Mouse (Mus musculus): ENCODE measurements around the gene Cc2d2b. TPM values are rescaled to one million over a fixed set of nuclear protein-coding genes. Genes with fewer than 3 reads are reported as not detected.

Cc2d2b gene
- polyA plus RNA-seq, 1 experiment from 2014 or later, result not detected

DNA sequence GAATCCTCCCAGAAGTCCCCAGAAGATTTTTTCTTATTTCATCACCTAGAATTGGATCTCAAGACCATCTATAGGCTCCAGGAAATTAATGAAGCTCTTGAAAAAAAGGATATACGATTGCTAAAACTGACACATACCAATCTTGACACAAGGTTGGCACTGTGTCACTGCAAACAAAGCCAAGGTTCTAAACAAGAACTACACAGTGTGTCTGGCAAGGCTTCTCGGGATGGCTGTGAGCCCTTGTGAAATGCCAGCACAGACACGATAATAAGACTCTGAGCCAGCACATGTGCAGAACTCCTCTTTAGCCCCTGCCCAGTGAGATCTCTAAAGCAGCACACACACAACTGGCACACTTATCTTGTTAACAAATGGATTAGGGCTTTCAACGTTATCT, 111.0 kb downstream of the Cc2d2b start:
- Histone ChIP-seq H3K4me2 (no peak overlapping the region), H3K27me3 (ENCODE audit: insufficient read depth, low read length) (no peaks in the 10 kb centered on the region), H3K4me3 (ENCODE audit: low read depth, low read length) (no peak overlapping the region), H3K4me1 (ENCODE audit: insufficient read depth) (no peaks in the 10 kb centered on the region), H3K36me3 (ENCODE audit: insufficient read depth) (no peaks in the 10 kb centered on the region), H3K9me3 (ENCODE audit: low read depth, low read length) (no peaks in the 10 kb centered on the region), H3K27ac (ENCODE audit: low read depth) (no peak overlapping the region), H3K9ac (no peak overlapping the region)
- DNase-seq (peak; percentile 35), ATAC-seq (ENCODE audit: insufficient read depth) (no peak)
- no peak for TF ChIP-seq CTCF (IDR thresholded peaks at IDR 0.05; ENCODE audit: low read depth)
- WGBS, result 35% methylated on average over 4 of the region's 4 CpGs

DNA sequence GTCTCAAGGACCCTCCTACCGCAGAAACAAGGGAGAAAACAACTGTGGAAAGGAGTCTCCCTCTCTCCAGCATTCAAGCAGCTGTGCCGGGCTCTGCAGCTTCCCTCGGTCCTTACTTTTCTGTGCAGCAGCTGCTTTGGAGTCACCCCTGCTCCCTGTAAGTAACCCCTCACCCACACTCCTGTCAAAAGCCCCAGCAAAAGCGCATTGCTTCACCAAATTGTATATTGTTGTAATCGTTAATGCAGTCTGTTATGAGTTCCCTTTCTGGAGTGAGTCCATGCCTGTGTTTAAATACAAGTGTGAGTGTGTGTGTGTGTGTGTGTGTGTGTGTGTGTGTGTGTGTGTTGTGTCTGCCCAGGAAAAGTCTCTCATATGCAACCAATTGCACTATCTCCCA, 119.7 kb downstream of the Cc2d2b start:
- WGBS, result 9% methylated on average over 5 of the region's 5 CpGs

DNA sequence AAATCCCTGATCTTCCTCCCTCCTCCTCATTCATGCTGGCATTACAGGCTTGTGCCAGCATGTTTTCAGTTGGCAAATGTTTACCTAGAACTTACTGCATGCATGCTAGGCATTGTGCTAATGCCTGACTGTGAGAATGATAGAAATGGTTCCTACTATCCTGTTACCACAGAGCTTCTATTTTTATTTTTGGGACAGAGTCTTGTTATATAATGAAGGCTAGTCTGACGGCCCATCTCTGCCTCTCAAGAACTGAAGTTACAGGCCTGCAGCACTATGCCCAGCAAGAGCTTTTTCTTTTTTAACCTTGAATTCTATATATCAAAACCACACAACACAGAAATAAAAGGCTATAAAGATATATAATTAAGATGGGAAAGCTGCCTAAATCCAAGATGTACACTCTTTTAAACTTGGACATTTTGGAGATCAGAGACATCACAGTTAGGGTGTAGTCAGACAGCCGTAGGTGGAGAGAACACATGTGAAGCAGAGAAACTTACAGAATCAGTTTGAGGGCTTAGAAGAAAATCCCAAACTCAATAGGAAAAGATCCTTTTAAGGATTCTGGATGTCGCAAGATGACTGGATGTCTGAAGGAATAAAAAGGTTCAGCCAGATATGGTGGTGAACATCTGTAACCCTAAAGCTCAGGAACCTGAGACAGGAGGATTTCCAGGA, 121.0 kb downstream of the Cc2d2b start:
- H3K4me1 ChIP-seq (ENCODE audit: insufficient read depth), result no peaks in the 10 kb centered on the region
- no peak overlapping the region for H3K9ac ChIP-seq
- 87% methylated on average over 3 of the region's 3 CpGs for WGBS
- peaks cover 6% of the 10 kb centered on the region; the same call in 1 of the 2 replicates for H3K9me3 ChIP-seq (ENCODE audit: low read depth, low read length)
- 0 out of 2 replicates have a peak, but pooled peaks cover under 1% of the 10 kb centered on the region for H3K27me3 ChIP-seq (ENCODE audit: insufficient read depth, low read length)
- DNase-seq, result no peak
- no peak overlapping the region for H3K27ac ChIP-seq (ENCODE audit: low read depth)
- no peak for ATAC-seq (ENCODE audit: insufficient read depth)
- H3K4me3 ChIP-seq (ENCODE audit: low read depth, low read length), result no peak overlapping the region
- TF ChIP-seq CTCF (IDR thresholded peaks at IDR 0.05; ENCODE audit: low read depth), result no peak
- no peak overlapping the region for H3K4me2 ChIP-seq
- H3K36me3 ChIP-seq (ENCODE audit: insufficient read depth), result no peaks in the 10 kb centered on the region

More for the DNA sequence above, 119.7 kb downstream of the Cc2d2b start:
- H3K9ac ChIP-seq, result no peak overlapping the region
- H3K4me1 ChIP-seq (ENCODE audit: insufficient read depth), result no peaks in the 10 kb centered on the region
- no peak overlapping the region for H3K27ac ChIP-seq (ENCODE audit: low read depth)
- no peaks in the 10 kb centered on the region for H3K36me3 ChIP-seq (ENCODE audit: insufficient read depth)
- no peak for TF ChIP-seq CTCF (IDR thresholded peaks at IDR 0.05; ENCODE audit: low read depth)
- no peaks in the 10 kb centered on the region for H3K27me3 ChIP-seq (ENCODE audit: insufficient read depth, low read length)
- ATAC-seq (ENCODE audit: insufficient read depth) (peak; percentile 64; the same call in 1 of the 2 replicates), DNase-seq (peak; percentile 74)
- H3K4me3 ChIP-seq (ENCODE audit: low read depth, low read length), result no peak overlapping the region
- H3K4me2 ChIP-seq, result peak overlapping the region; percentile 25; the same call in 1 of the 2 replicates
- no peaks in the 10 kb centered on the region for H3K9me3 ChIP-seq (ENCODE audit: low read depth, low read length)

DNA sequence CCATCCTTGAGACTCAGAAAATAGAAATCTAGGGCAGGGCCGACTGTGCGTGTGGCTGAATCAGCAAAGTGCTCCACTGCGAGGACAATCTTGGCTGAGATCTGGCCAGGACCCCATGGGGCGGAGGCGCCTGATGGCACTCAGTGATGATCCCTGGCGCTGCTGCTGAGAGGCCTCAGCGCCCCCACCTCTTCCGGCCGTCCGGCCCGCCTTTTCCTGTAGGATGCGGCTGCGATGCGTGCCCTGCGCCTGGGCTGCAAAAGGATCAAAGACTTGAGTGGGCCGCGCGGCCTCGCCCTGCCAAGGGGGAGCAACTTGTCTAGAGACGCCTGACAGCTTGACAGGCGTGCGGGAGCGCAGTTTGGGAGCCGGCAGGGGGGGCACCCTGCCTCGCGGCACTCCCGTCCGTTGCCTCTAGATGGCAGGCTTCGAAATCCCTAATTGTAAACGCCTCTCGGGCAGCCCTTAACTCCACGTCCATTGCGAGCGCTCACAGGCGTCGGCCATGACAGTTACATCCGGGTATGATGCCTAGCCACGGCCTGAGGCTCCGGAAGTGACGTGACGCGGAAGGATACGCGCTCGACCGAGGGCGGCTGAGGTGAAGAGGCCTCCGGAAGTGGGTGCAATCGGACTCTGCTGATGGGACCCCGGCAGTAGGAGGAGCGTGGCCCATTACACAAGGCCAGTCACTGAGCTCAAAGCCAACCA, 124.6 kb downstream of the Cc2d2b start:
- Histone ChIP-seq H3K9ac (peak overlapping the region; percentile 54), H3K9me3 (ENCODE audit: low read depth, low read length) (peaks cover 6% of the 10 kb centered on the region; the same call in 1 of the 2 replicates), H3K27ac (ENCODE audit: low read depth) (peak overlapping the region; percentile 90), H3K4me1 (ENCODE audit: insufficient read depth) (no peaks in the 10 kb centered on the region), H3K36me3 (ENCODE audit: insufficient read depth) (no peaks in the 10 kb centered on the region), H3K27me3 (ENCODE audit: insufficient read depth, low read length) (peaks cover 20% of the 10 kb centered on the region; the same call in 1 of the 2 replicates), H3K4me3 (ENCODE audit: low read depth, low read length) (peak overlapping the region; percentile 49), H3K4me2 (peak overlapping the region; percentile 75)
- 2% methylated on average over 51 of the region's 51 CpGs for WGBS
- peak; percentile 71 for TF ChIP-seq CTCF (IDR thresholded peaks at IDR 0.05; ENCODE audit: low read depth)
- peak; percentile 98 for DNase-seq
- peak; percentile 97 for ATAC-seq (ENCODE audit: insufficient read depth)

Other genes with a start within 250 kb of the Cc2d2b start
- 46.6 and 50.7 TPM in 2 replicates for gene Sorbs1, start 235.0 kb upstream of the Cc2d2b start, polyA plus RNA-seq (2014; fragmentation: Nextera tagmentation; extraction: Ambion mirVana)
- gene Aldh18a1, start 160.3 kb upstream of the Cc2d2b start, polyA plus RNA-seq (2014; fragmentation: Nextera tagmentation; extraction: Ambion mirVana), result 70.1 TPM in 2 replicates
- gene Tctn3, start 136.5 kb upstream of the Cc2d2b start, polyA plus RNA-seq (2014; fragmentation: Nextera tagmentation; extraction: Ambion mirVana), result 10.4 and 11.2 TPM in 2 replicates
- gene Entpd1, start 136.4 kb upstream of the Cc2d2b start, polyA plus RNA-seq (2014; fragmentation: Nextera tagmentation; extraction: Ambion mirVana), result 12.7 and 15.4 TPM in 2 replicates
- gene Ccnj, start 82.5 kb downstream of the Cc2d2b start, polyA plus RNA-seq (2014; fragmentation: Nextera tagmentation; extraction: Ambion mirVana), result 13.0 TPM in 2 replicates
- gene Zfp518a, start 146.0 kb downstream of the Cc2d2b start, polyA plus RNA-seq (2014; fragmentation: Nextera tagmentation; extraction: Ambion mirVana), result 14.5 and 15.6 TPM in 2 replicates
- gene Blnk, start 245.8 kb downstream of the Cc2d2b start, polyA plus RNA-seq (2014; fragmentation: Nextera tagmentation; extraction: Ambion mirVana), result 0.83 and 1.2 TPM in 2 replicates